Mouse (Mus musculus) hindbrain, embryonic 14.5 days (tissue): ENCODE results near the gene Nelfb. TPM values are rescaled to one million over a fixed set of nuclear protein-coding genes. Genes with fewer than 3 reads are reported as not detected.
A peak's percentile ranks its signal among the peaks of the same experiment; 100 is the strongest.

ENCODE experiments used
- ATAC-seq: fragments of 200-750 bp; cut with Nextera tagmentation; 2 replicates; pipeline ENCODE4 v1.8.0; 2017; ENCODE audit warnings: moderate number of reproducible peaks, mild to moderate bottlenecking, moderate TSS enrichment, moderate library complexity; ENCODE audit not compliant: low FRiP score
- DNase-seq: peaks from one replicate; pipeline ENCODE4 v3.0.0-alpha.2; 2015; ENCODE audit warnings: low spot score
- H3K27ac ChIP-seq: fragments of 300-500 bp; sonication (generic); 2 replicates; pipeline ENCODE4 v1.5.1; 2014; ENCODE audit warnings: mild to moderate bottlenecking, moderate library complexity
- H3K27me3 ChIP-seq: fragments of 300-500 bp; sonication (generic); 2 replicates; pipeline ENCODE4 v1.6.1; 2014; ENCODE audit warnings: mild to moderate bottlenecking, low read length, mixed read lengths; ENCODE audit not compliant: control insufficient read depth, insufficient read depth
- H3K36me3 ChIP-seq: fragments of 300-500 bp; sonication (generic); replicated peaks from 2 replicates; pipeline ENCODE4 v1.6.1; 2014; ENCODE audit not compliant: control insufficient read depth, insufficient read depth
- H3K4me1 ChIP-seq: fragments of 300-500 bp; sonication (generic); replicated peaks from 2 replicates; pipeline ENCODE4 v1.6.1; 2014; ENCODE audit warnings: antibody characterized with exemption, low read length, mixed read lengths; ENCODE audit not compliant: control insufficient read depth, insufficient read depth
- H3K4me2 ChIP-seq: fragments of 300-500 bp; sonication (generic); replicated peaks from 2 replicates; pipeline ENCODE4 v1.6.1; 2014; ENCODE audit warnings: mild to moderate bottlenecking, moderate library complexity
- H3K4me3 ChIP-seq: fragments of 300-500 bp; sonication (generic); replicated peaks from 2 replicates; pipeline ENCODE4 v1.5.1; 2014; ENCODE audit warnings: mild to moderate bottlenecking, low read length
- H3K9ac ChIP-seq: fragments of 300-500 bp; sonication (generic); 2 replicates; pipeline ENCODE4 v1.6.1; 2014
- H3K9me3 ChIP-seq: fragments of 300-500 bp; sonication (generic); 2 replicates; pipeline ENCODE4 v1.6.1; 2016; ENCODE audit warnings: low read length; ENCODE audit not compliant: control insufficient read depth
- WGBS: fragments of 180-500 bp; shearing (Covaris S2); extraction: QIAGEN DNeasy Blood & Tissue Kit; methylation state at CpG from one replicate; pipeline ENCODE4 v1.1.7; 2014; 5-methylcytosine and 5-hydroxymethylcytosine counted together
- polyA plus RNA-seq: library from polyadenylated mRNA; unstranded; fragments of >200 nt; fragmentation: Nextera tagmentation; extraction: Ambion mirVana; gene quantifications from 2 replicates; pipeline ENCODE4 v1.2.1, GENCODE M21; 2014

Gene Nelfb
- polyA plus RNA-seq, 1 experiment from 2014 or later = 88.0 TPM

- H3K9ac ChIP-seq = peak overlapping the region; percentile 66; the same call in 1 of the 2 replicates
- WGBS = 75% methylated on average over 8 of the region's 8 CpGs
Observed at GRCm38 (mm10) chr2:25225811-25226379, 14.6 kb upstream of the Nelfb start.

GRCm38 (mm10) chr2:25224766-25225752 is 13.8 kb upstream of the Nelfb start:
- WGBS = 2% methylated on average over 41 of the region's 41 CpGs
- H3K4me3 ChIP-seq = peak overlapping the region; percentile 89
- H3K27me3 ChIP-seq = no peaks in the 10 kb centered on the region
- peaks cover 18% of the 10 kb centered on the region for H3K4me1 ChIP-seq
- peak overlapping the region; percentile 66 for H3K9ac ChIP-seq
- peak overlapping the region; percentile 55 for H3K4me2 ChIP-seq
- ATAC-seq (peak; percentile 97), DNase-seq (peak; percentile 99)
- H3K9me3 ChIP-seq = no peaks in the 10 kb centered on the region
- H3K36me3 ChIP-seq = peaks cover 9% of the 10 kb centered on the region
- H3K27ac ChIP-seq = peak overlapping the region; percentile 95

More at GRCm38 (mm10) chr2:25225811-25226379, 14.6 kb upstream of the Nelfb start:
- Histone ChIP-seq H3K36me3 (peaks cover 9% of the 10 kb centered on the region), H3K27ac (peak overlapping the region; percentile 95), H3K4me3 (peak overlapping the region; percentile 89; the same call in 1 of the 2 replicates), H3K27me3 (no peaks in the 10 kb centered on the region), H3K9me3 (no peaks in the 10 kb centered on the region), H3K4me2 (peak overlapping the region; percentile 55), H3K4me1 (peaks cover 18% of the 10 kb centered on the region)
- no peak for ATAC-seq
- DNase-seq = no peak

GRCm38 (mm10) chr2:25224492-25224765 is 13.1 kb upstream of the Nelfb start, which contains the start of gene Tubb4b:
Gene Tubb4b (minus strand): TSS chr2:25224702.
- peak within 1 kb of the TSS; percentile 87 for H3K9ac ChIP-seq
- H3K4me3 ChIP-seq = peak within 1 kb of the TSS; percentile 89
- peak within 1 kb of the TSS; percentile 95 for H3K27ac ChIP-seq
- ATAC-seq = no peak
- H3K36me3 ChIP-seq = peaks cover 9% of the 10 kb centered on the region
- peaks cover 18% of the 10 kb centered on the region for H3K4me1 ChIP-seq
- no peaks in the 10 kb centered on the region for H3K27me3 ChIP-seq
- peak within 1 kb of the TSS; percentile 86 for H3K4me2 ChIP-seq
- H3K9me3 ChIP-seq = no peaks in the 10 kb centered on the region
- 0% methylated on average over 17 of the region's 17 CpGs for WGBS
- DNase-seq = no peak

- ATAC-seq = peak; percentile 19
- H3K4me1 ChIP-seq = peaks cover 17% of the 10 kb centered on the region
- no peaks in the 10 kb centered on the region for H3K27me3 ChIP-seq
- peak overlapping the region; percentile 86 for H3K4me2 ChIP-seq
- peak overlapping the region; percentile 89 for H3K4me3 ChIP-seq
- H3K9ac ChIP-seq = peak overlapping the region; percentile 87
- H3K36me3 ChIP-seq = peaks cover 9% of the 10 kb centered on the region
- H3K9me3 ChIP-seq = no peaks in the 10 kb centered on the region
- WGBS = 3% methylated on average over 53 of the region's 53 CpGs
- no peak for DNase-seq
- peak overlapping the region; percentile 89 for H3K27ac ChIP-seq
Observed at GRCm38 (mm10) chr2:25223681-25224491, 12.6 kb upstream of the Nelfb start.

GRCm38 (mm10) chr2:25221331-25221772 is 10.1 kb upstream of the Nelfb start:
- no peak overlapping the region for H3K4me3 ChIP-seq
- no peak overlapping the region for H3K27ac ChIP-seq
- H3K4me1 ChIP-seq = peaks cover 15% of the 10 kb centered on the region
- no peak overlapping the region for H3K4me2 ChIP-seq
- H3K27me3 ChIP-seq = no peaks in the 10 kb centered on the region
- WGBS = 78% methylated on average over 5 of the region's 5 CpGs
- ATAC-seq (no peak), DNase-seq (no peak)
- H3K9me3 ChIP-seq = no peaks in the 10 kb centered on the region
- peaks cover 9% of the 10 kb centered on the region for H3K36me3 ChIP-seq
- H3K9ac ChIP-seq = no peak overlapping the region

GRCm38 (mm10) chr2:25218445-25218844 is 7.2 kb upstream of the Nelfb start, which contains the start of gene Fam166a:
Gene Fam166a (plus strand): TSS chr2:25218745.
- Histone ChIP-seq H3K4me1 (peaks cover 4% of the 10 kb centered on the region), H3K9ac (no peak within 1 kb of the TSS), H3K4me3 (no peak within 1 kb of the TSS), H3K9me3 (no peaks in the 10 kb centered on the region), H3K27me3 (no peaks in the 10 kb centered on the region), H3K36me3 (peaks cover 9% of the 10 kb centered on the region), H3K4me2 (no peak within 1 kb of the TSS), H3K27ac (no peak within 1 kb of the TSS)
- no peak for DNase-seq
- ATAC-seq = no peak

- H3K9me3 ChIP-seq = no peaks in the 10 kb centered on the region
Observed at GRCm38 (mm10) chr2:25217666-25218065, 6.4 kb upstream of the Nelfb start.

GRCm38 (mm10) chr2:25214444-25214843 is 3.2 kb upstream of the Nelfb start, which contains the start of gene Stpg3:
Gene Stpg3 (minus strand): TSS chr2:25214637.
- Histone ChIP-seq H3K36me3 (no peaks in the 10 kb centered on the region; the same call in 1 of the 2 replicates), H3K4me1 (peaks cover 10% of the 10 kb centered on the region), H3K27ac (no peak within 1 kb of the TSS), H3K27me3 (no peaks in the 10 kb centered on the region), H3K4me3 (no peak within 1 kb of the TSS), H3K9ac (no peak within 1 kb of the TSS), H3K9me3 (no peaks in the 10 kb centered on the region), H3K4me2 (no peak within 1 kb of the TSS)
- ATAC-seq = no peak
- DNase-seq = no peak
- WGBS = 75% methylated on average over 3 of the region's 3 CpGs

More at GRCm38 (mm10) chr2:25217666-25218065, 6.4 kb upstream of the Nelfb start:
- Histone ChIP-seq H3K4me1 (no peaks in the 10 kb centered on the region), H3K27ac (no peak overlapping the region), H3K9ac (no peak overlapping the region), H3K27me3 (no peaks in the 10 kb centered on the region), H3K4me3 (no peak overlapping the region), H3K36me3 (peaks cover 9% of the 10 kb centered on the region), H3K4me2 (no peak overlapping the region)
- 62% methylated on average over 2 of the region's 2 CpGs for WGBS
- DNase-seq = no peak
- ATAC-seq = no peak
